Mouse (Mus musculus): ENCODE measurements around the gene Tsc22d1. TPM values are rescaled to one million over a fixed set of nuclear protein-coding genes. Genes with fewer than 3 reads are reported as not detected.

Tsc22d1 gene
- total RNA-seq, 2 experiments from 2014 or later = 366 to 428 TPM

GRCm38 (mm10) chr14:76507804-76508500 is 93.2 kb downstream of the Tsc22d1 start:
- DNase-seq = no peak
- intact Hi-C loops (cut with DNase I) = loop anchor here (5.0 kb wide), 1 partner anchor 309 kb away; no protein-coding TSS in a partner anchor

- intact Hi-C loops (cut with DNase I) = loop anchor here (5.0 kb wide), 1 partner anchor 309 kb away; no protein-coding TSS in a partner anchor
- DNase-seq = no peak
Measured at GRCm38 (mm10) chr14:76508701-76509100, 93.9 kb downstream of the Tsc22d1 start.

- intact Hi-C loops (cut with DNase I) = no loop called here
- no peak for DNase-seq
Measured at GRCm38 (mm10) chr14:76511971-76512370, 97.2 kb downstream of the Tsc22d1 start.

GRCm38 (mm10) chr14:76513395-76514049 is 98.8 kb downstream of the Tsc22d1 start:
- intact Hi-C loops (cut with DNase I) = no loop called here
- no peak for DNase-seq

GRCm38 (mm10) chr14:76514050-76514585 is 99.4 kb downstream of the Tsc22d1 start:
- intact Hi-C loops (cut with DNase I) = no loop called here
- DNase-seq = no peak

- intact Hi-C loops (cut with DNase I) = no loop called here
- DNase-seq = no peak
Measured at GRCm38 (mm10) chr14:76515620-76516019, 100.9 kb downstream of the Tsc22d1 start.

GRCm38 (mm10) chr14:76518217-76518616 is 103.5 kb downstream of the Tsc22d1 start:
- intact Hi-C loops (cut with DNase I) = no loop called here
- no peak for DNase-seq

GRCm38 (mm10) chr14:76520606-76521005 is 105.8 kb downstream of the Tsc22d1 start:
- DNase-seq = no peak
- intact Hi-C loops (cut with DNase I) = no loop called here

- intact Hi-C loops (cut with DNase I) = no loop called here
- DNase-seq = no peak
Measured at GRCm38 (mm10) chr14:76521308-76521707, 106.5 kb downstream of the Tsc22d1 start.

- intact Hi-C loops (cut with DNase I) = no loop called here
- DNase-seq = no peak
Measured at GRCm38 (mm10) chr14:76523344-76523743, 108.6 kb downstream of the Tsc22d1 start.

GRCm38 (mm10) chr14:76526467-76526866 is 111.7 kb downstream of the Tsc22d1 start:
- peak; percentile 39 to 57 for DNase-seq
- intact Hi-C loops (cut with DNase I) = no loop called here

GRCm38 (mm10) chr14:76527030-76527719 is 112.4 kb downstream of the Tsc22d1 start:
- DNase-seq = peak; percentile 49 to 52
- intact Hi-C loops (cut with DNase I) = no loop called here

- no peak for DNase-seq
- intact Hi-C loops (cut with DNase I) = no loop called here
Measured at GRCm38 (mm10) chr14:76527758-76528313, 113.1 kb downstream of the Tsc22d1 start.

GRCm38 (mm10) chr14:76528641-76529040 is 113.9 kb downstream of the Tsc22d1 start:
- intact Hi-C loops (cut with DNase I) = no loop called here
- DNase-seq = peak; percentile 31 to 50

GRCm38 (mm10) chr14:76531027-76531660 is 116.4 kb downstream of the Tsc22d1 start:
- DNase-seq = no peak
- intact Hi-C loops (cut with DNase I) = no loop called here

GRCm38 (mm10) chr14:76532257-76533169 is 117.8 kb downstream of the Tsc22d1 start:
- DNase-seq = peak in 1 of 2 experiments; percentile 26
- intact Hi-C loops (cut with DNase I) = no loop called here

GRCm38 (mm10) chr14:76533170-76533815 is 118.5 kb downstream of the Tsc22d1 start:
- intact Hi-C loops (cut with DNase I) = no loop called here
- no peak for DNase-seq

GRCm38 (mm10) chr14:76535096-76535495 is 120.3 kb downstream of the Tsc22d1 start:
- no peak for DNase-seq
- intact Hi-C loops (cut with DNase I) = no loop called here

GRCm38 (mm10) chr14:76536921-76537320 is 122.2 kb downstream of the Tsc22d1 start:
- intact Hi-C loops (cut with DNase I) = no loop called here
- no peak for DNase-seq

Measured in heart, postnatal 10 days (tissue).